Mouse (Mus musculus): ENCODE measurements around the gene Nfkbiz. TPM values are rescaled to one million over a fixed set of nuclear protein-coding genes. Genes with fewer than 3 reads are reported as not detected.
A peak's percentile ranks its signal among the peaks of the same experiment; 100 is the strongest.

Nfkbiz gene
- total RNA-seq, 2 experiments from 2014 or later: 3.4 to 16.2 TPM

- ATAC-seq (replicated peaks; ENCODE audit: poor library complexity, severe bottlenecking): peak; percentile 50
Measured at GRCm38 (mm10) chr16:55835798-55836197, 2.9 kb downstream of the Nfkbiz start.

GRCm38 (mm10) chr16:55832617-55833016, 6.1 kb downstream of the Nfkbiz start:
- no peak for ATAC-seq (replicated peaks; ENCODE audit: poor library complexity, severe bottlenecking)

DNA sequence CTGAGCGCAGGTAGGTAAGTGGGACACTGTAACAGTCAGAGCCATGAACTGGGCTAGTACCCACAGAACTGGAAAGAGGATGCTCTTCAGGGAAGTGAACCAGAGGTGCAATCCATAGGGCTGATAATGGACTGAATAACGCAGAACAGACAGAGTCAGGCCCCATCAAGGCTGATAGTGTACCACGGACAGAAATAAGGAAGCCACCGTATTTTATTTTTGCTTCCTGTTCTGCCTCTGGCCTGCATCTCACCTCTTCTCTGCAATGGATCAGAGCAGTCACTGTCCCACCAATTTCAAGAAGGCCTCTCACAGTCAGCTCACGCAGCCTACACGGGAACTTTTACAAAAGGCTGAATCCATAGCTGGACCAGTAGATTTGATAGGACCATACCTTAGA, 6.7 kb downstream of the Nfkbiz start:
- peak; percentile 23 for ATAC-seq (replicated peaks; ENCODE audit: poor library complexity, severe bottlenecking)

- ATAC-seq (replicated peaks; ENCODE audit: poor library complexity, severe bottlenecking): no peak
Measured at GRCm38 (mm10) chr16:55831451-55831850, 7.2 kb downstream of the Nfkbiz start.

GRCm38 (mm10) chr16:55823398-55824155, 15.1 kb downstream of the Nfkbiz start:
- ATAC-seq (replicated peaks; ENCODE audit: poor library complexity, severe bottlenecking): no peak

DNA sequence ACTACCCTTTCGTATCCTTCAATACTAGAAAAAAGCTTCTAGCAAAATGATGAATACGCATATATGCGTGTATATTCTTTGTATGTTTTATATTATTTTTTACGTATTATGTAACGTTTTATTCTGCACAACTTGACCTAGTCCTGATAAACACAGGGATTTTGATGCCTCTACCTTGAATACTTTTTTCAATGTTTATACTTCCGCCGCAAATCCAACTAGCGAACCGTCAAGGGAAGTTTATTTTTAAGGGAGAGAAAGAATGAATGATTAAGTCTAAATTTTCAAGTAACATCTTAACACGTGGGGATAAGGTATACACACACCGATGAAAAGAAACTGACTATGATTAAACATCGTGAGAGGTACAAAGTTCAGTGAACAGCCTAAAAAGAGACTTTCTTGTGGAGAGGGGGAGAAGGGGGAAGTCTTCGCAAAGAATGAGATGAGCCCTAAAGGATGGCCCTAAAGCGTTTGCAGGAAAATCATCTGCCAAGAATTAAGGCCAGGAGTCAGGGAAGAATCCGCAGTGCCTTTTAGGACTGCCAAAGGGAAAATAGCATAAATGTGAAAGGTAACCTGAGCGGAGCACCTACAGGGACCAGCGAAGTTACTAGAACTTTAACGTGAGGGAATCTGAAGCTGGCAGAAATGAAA, 15.8 kb downstream of the Nfkbiz start:
- ATAC-seq (replicated peaks; ENCODE audit: poor library complexity, severe bottlenecking): no peak

- peak; percentile 81 for ATAC-seq (replicated peaks; ENCODE audit: poor library complexity, severe bottlenecking)
Measured at GRCm38 (mm10) chr16:55821997-55822740, 16.5 kb downstream of the Nfkbiz start.

DNA sequence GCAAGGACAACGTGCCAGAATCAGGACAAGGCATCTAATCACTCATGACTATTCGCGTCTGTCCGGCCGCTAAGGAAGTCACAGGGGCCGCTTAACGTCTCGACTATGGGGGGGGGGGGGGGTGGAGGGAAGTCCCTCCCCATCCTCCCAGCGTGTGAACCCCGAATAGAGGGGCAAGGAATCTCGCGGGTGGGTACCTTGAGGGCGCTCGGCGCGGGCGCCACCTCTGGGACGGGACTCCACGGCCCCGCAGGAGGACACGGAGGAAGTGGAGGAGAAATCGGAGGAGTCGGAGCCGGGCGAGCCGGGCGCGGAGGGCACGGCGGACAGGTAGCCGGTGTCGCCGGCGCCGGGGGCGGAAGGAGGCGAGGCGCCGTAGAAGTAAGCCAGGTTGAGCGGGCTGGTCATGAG, 17.1 kb downstream of the Nfkbiz start:
- ATAC-seq (replicated peaks; ENCODE audit: poor library complexity, severe bottlenecking): peak; percentile 6

- peak; percentile 44 for ATAC-seq (replicated peaks; ENCODE audit: poor library complexity, severe bottlenecking)
Measured at GRCm38 (mm10) chr16:55820916-55821570, 17.7 kb downstream of the Nfkbiz start.

DNA sequence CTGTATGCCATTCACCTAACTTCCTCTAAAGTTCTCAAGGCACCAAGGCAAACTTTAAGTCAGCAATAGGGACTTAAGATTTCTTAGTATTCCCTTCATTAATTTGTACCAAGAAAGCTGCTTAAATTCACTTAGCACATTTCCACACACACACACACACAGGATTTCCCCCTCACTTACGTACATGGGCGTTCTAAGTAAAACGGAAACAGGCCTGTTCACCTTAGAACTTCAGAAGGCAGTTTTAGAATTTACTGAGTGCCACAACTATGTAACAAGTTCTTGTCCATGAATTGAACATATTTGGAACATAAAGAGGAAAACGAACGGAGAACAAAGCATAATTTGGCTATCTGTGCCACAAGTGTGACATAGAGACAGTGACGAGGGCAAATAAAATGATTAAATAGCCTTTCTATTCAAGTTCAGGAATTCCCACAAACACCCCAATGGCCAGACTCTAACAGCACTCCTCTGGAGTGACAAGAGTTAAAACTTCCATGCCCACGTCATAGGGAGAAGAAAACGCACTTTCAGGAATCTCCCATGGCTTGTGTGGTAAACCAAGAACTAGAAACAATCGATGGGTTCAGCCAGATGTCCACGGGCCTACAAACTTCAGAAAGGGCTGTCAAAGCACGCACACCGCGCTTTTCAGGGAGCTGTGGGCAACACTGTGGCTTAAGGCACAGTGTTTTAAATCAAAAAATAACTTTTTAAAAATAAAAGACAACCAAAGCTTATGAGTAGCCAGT, 18.4 kb downstream of the Nfkbiz start:
- ATAC-seq (replicated peaks; ENCODE audit: poor library complexity, severe bottlenecking): no peak

DNA sequence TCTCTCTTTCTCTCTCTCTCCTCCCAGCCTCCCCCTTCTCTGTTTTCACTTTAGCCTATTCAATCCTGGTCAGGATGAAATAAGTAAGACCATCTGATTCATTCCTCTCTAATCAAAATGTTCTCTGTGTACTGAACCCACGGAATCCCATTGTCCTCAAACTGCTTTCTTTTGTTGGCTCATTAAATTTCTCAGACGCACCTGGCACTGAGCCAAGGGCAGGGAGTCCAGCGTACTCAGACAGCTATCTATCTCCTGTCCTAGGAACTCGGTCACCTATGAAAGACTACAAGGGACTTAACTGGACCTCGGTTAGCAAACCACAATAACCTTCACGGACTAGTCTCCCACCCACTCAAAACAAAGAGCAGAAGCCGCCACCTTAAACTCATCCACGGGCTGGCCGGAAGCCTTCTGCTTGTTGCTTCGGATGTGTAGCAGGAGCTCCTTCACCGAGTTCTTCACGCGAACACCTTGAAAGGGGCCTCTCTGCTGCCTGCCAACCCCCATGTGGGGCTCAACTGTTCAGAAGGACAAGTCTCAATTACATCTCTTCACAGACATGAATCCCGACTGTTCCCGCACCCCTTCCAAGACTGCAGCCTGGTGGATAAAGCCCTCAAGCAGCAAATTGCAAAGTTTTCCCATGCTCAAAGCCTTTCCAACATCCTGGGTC, 19.4 kb downstream of the Nfkbiz start:
- no peak for ATAC-seq (replicated peaks; ENCODE audit: poor library complexity, severe bottlenecking)

DNA sequence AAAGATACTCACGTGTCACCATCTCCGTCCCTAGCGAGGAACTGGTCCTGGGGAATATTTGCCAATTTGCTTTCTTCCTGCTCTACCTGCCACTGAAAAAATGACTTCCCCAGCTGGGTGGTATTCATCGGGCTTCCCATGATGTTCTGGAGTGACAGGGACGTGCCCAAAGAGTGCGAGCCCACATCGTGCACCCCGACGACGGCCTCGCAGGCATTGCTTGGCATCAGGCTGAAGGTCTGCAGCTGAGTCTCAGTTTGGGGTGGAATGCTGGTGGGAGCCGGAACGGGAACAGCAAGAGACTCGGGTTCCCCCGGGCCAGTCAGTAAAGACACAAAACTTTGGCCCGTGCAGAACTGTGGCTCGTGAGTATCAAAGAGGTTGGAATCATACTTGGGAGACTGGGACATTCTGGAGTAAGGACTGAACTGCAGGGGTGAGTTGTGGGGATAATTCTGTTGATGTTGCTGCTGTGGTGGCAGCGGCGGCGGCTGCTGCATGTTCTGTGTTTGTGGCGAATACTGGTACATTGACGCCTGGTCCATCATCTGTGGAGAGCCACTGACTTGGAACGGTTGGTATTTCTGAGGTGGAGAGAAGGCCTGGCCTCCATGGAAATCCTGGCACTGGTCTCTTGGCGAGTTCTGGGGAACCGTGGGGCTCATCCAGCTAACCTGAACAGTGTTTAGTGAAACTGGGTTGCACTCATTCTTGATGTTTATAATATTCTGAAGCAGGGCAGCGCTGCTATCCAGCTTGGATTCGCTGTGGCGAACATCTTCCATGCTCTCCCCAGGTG, 20.8 kb downstream of the Nfkbiz start:
- ATAC-seq (replicated peaks; ENCODE audit: poor library complexity, severe bottlenecking): no peak

GRCm38 (mm10) chr16:55816202-55816941, 22.3 kb downstream of the Nfkbiz start:
- ATAC-seq (replicated peaks; ENCODE audit: poor library complexity, severe bottlenecking): no peak

- no peak for ATAC-seq (replicated peaks; ENCODE audit: poor library complexity, severe bottlenecking)
Measured at GRCm38 (mm10) chr16:55815466-55815865, 23.2 kb downstream of the Nfkbiz start.

DNA sequence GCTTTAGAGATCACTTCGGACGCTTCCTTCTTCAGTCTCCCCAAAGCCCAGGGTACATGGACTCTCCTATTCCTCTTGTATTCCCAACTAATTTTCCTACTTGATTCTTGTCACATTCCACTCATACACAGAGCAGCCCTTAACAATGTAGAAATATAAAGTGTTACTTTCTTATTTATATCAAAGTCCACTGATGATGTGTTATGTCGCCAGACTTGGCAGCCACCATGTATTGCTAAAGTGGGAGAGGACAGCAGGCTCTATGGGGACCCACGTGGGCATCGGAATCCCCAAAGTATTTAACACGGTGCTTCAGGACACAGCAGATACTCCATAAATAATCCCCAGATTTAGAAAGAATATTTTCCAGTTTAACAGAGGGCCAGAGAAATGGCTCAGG, 24.0 kb downstream of the Nfkbiz start:
- ATAC-seq (replicated peaks; ENCODE audit: poor library complexity, severe bottlenecking): no peak

- no peak for ATAC-seq (replicated peaks; ENCODE audit: poor library complexity, severe bottlenecking)
Measured at GRCm38 (mm10) chr16:55813916-55814315, 24.8 kb downstream of the Nfkbiz start.

- ATAC-seq (replicated peaks; ENCODE audit: poor library complexity, severe bottlenecking): peak; percentile 76
Measured at GRCm38 (mm10) chr16:55811792-55812191, 26.9 kb downstream of the Nfkbiz start.

All from granulocyte monocyte progenitor cell, adult 5-6 weeks (primary cell).